Mouse (Mus musculus) kidney, adult 11 months (tissue): Measurements from ENCODE around the gene Rbm33.

Experiments
- DNase-seq: peaks from one replicate; pipeline ENCODE4 v3.0.0; 2022

Rbm33 gene

GRCm38 (mm10) chr5:28464361-28465098 lies 147.6 kb downstream of the Rbm33 start:
- DNase-seq: peak; percentile 35

- peak; percentile 23 for DNase-seq
Observed at GRCm38 (mm10) chr5:28465099-28465406, 148.1 kb downstream of the Rbm33 start.

- DNase-seq: peak; percentile 47
Observed at GRCm38 (mm10) chr5:28465526-28465925, 148.6 kb downstream of the Rbm33 start.

- DNase-seq: no peak
Observed at GRCm38 (mm10) chr5:28466351-28466750, 149.4 kb downstream of the Rbm33 start.

- DNase-seq: no peak
Observed at GRCm38 (mm10) chr5:28466760-28467306, 149.9 kb downstream of the Rbm33 start, which contains the start of gene Shh. Gene Shh, minus strand, starts transcription at chr5:28467256.
